Mouse (Mus musculus) gastrocnemius, adult 18-20 months (tissue): ENCODE data around the gene Slc24a3. TPM values are rescaled to one million over a fixed set of nuclear protein-coding genes. Genes with fewer than 3 reads are reported as not detected.
A peak's percentile ranks its signal among the peaks of the same experiment; 100 is the strongest.

Source experiments
- DNase-seq: peaks from one replicate; pipeline ENCODE4 v3.0.0; 2021; ENCODE audit warnings: low spot score
- total RNA-seq, 2 experiments: library from RNA; stranded (reverse); gene quantifications; 2 replicates each; pipeline ENCODE4 v1.2.3; 2021

Gene Slc24a3
- total RNA-seq, 2 experiments from 2014 or later: 0.89 to 1.4 TPM

GRCm38 (mm10) chr2:145535774-145536173, 368.2 kb downstream of the Slc24a3 start:
- DNase-seq: no peak

- DNase-seq: no peak
Observed at GRCm38 (mm10) chr2:145536986-145537385, 369.4 kb downstream of the Slc24a3 start.

GRCm38 (mm10) chr2:145541695-145542094, 374.1 kb downstream of the Slc24a3 start:
- no peak for DNase-seq

- DNase-seq: no peak
Observed at GRCm38 (mm10) chr2:145546071-145546470, 378.5 kb downstream of the Slc24a3 start.

GRCm38 (mm10) chr2:145554722-145555252, 387.2 kb downstream of the Slc24a3 start:
- no peak for DNase-seq

- no peak for DNase-seq
Observed at GRCm38 (mm10) chr2:145555713-145556112, 388.2 kb downstream of the Slc24a3 start.

- peak; percentile 62 for DNase-seq
Observed at GRCm38 (mm10) chr2:145557361-145557931, 389.9 kb downstream of the Slc24a3 start.

- no peak for DNase-seq
Observed at GRCm38 (mm10) chr2:145562493-145562892, 394.9 kb downstream of the Slc24a3 start.

GRCm38 (mm10) chr2:145564596-145564995, 397.0 kb downstream of the Slc24a3 start:
- DNase-seq: no peak

- no peak for DNase-seq
Observed at GRCm38 (mm10) chr2:145566904-145567303, 399.4 kb downstream of the Slc24a3 start.

- no peak for DNase-seq
Observed at GRCm38 (mm10) chr2:145571943-145572342, 404.4 kb downstream of the Slc24a3 start.

- no peak for DNase-seq
Observed at GRCm38 (mm10) chr2:145574148-145574547, 406.6 kb downstream of the Slc24a3 start.

GRCm38 (mm10) chr2:145583103-145583502, 415.5 kb downstream of the Slc24a3 start:
- peak; percentile 28 for DNase-seq

GRCm38 (mm10) chr2:145585437-145585836, 417.9 kb downstream of the Slc24a3 start:
- no peak for DNase-seq

- DNase-seq: peak; percentile 36
Observed at GRCm38 (mm10) chr2:145588009-145588737, 420.6 kb downstream of the Slc24a3 start.

- no peak for DNase-seq
Observed at GRCm38 (mm10) chr2:145591881-145592280, 424.3 kb downstream of the Slc24a3 start.

- DNase-seq: no peak
Observed at GRCm38 (mm10) chr2:145593649-145594347, 426.2 kb downstream of the Slc24a3 start.

- DNase-seq: no peak
Observed at GRCm38 (mm10) chr2:145597866-145598265, 430.3 kb downstream of the Slc24a3 start.

- DNase-seq: no peak
Observed at GRCm38 (mm10) chr2:145607844-145608243, 440.3 kb downstream of the Slc24a3 start.

GRCm38 (mm10) chr2:145610796-145611705, 443.5 kb downstream of the Slc24a3 start:
- DNase-seq: peak; percentile 8

GRCm38 (mm10) chr2:145612937-145613336, 445.4 kb downstream of the Slc24a3 start:
- DNase-seq: no peak
